Mouse (Mus musculus): ENCODE measurements around the gene Bpifb2. TPM values are rescaled to one million over a fixed set of nuclear protein-coding genes. Genes with fewer than 3 reads are reported as not detected.

Bpifb2 gene
- total RNA-seq, 1 experiment = not detected

DNA sequence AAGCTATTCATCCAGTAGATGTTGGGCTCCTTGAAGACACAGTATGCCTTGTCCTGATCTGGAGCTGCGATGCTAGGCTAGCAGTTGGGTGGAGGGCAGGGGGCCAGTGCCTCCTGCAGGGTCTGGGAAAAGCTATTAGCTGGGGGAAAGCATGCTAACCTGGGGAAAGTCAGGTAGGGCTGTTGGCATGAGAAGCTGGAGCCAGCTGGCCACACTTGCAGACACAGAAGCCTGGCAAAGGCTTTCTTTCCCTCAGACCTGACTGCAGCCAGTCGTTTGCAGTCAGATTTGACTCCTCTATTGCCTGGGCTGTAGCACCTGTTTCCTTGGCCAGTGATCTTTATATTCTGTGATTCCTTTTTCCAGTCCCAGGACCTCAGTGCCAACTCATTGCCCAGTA is 15.3 kb upstream of the Bpifb2 start:
- Histone ChIP-seq H3K9ac (ENCODE audit: insufficient read depth, low read depth, low read length, poor library complexity, severe bottlenecking) (no peak overlapping the region), H3K9me3 (ENCODE audit: control insufficient read depth, insufficient read depth, low read depth, low read length) (no peaks in the 10 kb centered on the region), H3K27ac (ENCODE audit: insufficient read depth, low read depth, low read length, poor library complexity, severe bottlenecking) (no peak overlapping the region), H3K4me1 (ENCODE audit: control insufficient read depth in 2 of 2, insufficient read depth in 2 of 2, low read length in 2 of 2, poor library complexity in 1 of 2) (no peaks in the 10 kb centered on the region), H3K4me3 (ENCODE audit: insufficient read depth in 1 of 2, low read depth in 1 of 2, low read length in 2 of 2, poor library complexity in 1 of 2, severe bottlenecking in 1 of 2) (no peak overlapping the region), H3K36me3 (ENCODE audit: control insufficient read depth, insufficient read depth, low read length, poor library complexity, severe bottlenecking) (no peaks in the 10 kb centered on the region)
- no peak for DNase-seq (ENCODE audit: low read depth, low spot score)
- in situ Hi-C loops (cut with MboI; ENCODE audit: low sequenced_read_pairs in 2 of 2, unreplicated experiment in 2 of 2) = no loop called here
- TF ChIP-seq HCFC1 (IDR thresholded peaks at IDR 0.05; ENCODE audit: borderline replicate concordance, insufficient read depth, low read length) (no peak), CHD2 (IDR thresholded peaks at IDR 0.05; ENCODE audit: low read depth, low read length) (no peak), MAFK (IDR thresholded peaks at IDR 0.05; ENCODE audit: insufficient read depth, low read depth, low read length) (no peak), ZNF384 (IDR thresholded peaks at IDR 0.05; ENCODE audit: low read depth, low read length) (no peak), ZC3H11A (IDR thresholded peaks at IDR 0.05; ENCODE audit: borderline replicate concordance, low read depth, low read length) (no peak)

DNA sequence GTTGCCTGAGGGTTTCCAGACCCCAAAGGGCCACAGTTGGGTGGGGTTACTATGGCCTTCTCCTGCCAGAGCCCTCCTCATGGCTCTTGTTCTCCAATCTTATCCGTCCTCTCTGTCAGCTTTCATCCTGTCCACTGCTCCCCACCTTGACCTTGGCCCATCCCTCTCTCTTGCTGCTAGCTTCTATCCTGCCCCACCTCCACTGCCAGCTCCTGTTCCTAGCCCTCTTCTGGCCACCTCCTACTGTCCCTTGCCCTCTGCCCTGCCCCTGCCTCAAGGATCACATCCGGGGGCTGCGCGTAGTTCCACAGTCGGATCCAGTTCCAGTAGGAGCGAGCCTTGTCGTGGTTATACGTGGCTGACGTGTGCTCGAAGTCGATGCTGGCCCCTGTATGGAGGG is 14.5 kb upstream of the Bpifb2 start:
- H3K36me3 ChIP-seq (ENCODE audit: control insufficient read depth, insufficient read depth, low read length, poor library complexity, severe bottlenecking) = no peaks in the 10 kb centered on the region
- no peaks in the 10 kb centered on the region for H3K4me1 ChIP-seq (ENCODE audit: control insufficient read depth in 2 of 2, insufficient read depth in 2 of 2, low read length in 2 of 2, poor library complexity in 1 of 2)
- TF ChIP-seq HCFC1 (IDR thresholded peaks at IDR 0.05; ENCODE audit: borderline replicate concordance, insufficient read depth, low read length) (no peak), ZC3H11A (IDR thresholded peaks at IDR 0.05; ENCODE audit: borderline replicate concordance, low read depth, low read length) (no peak), CHD2 (IDR thresholded peaks at IDR 0.05; ENCODE audit: low read depth, low read length) (no peak)
- in situ Hi-C loops (cut with MboI; ENCODE audit: low sequenced_read_pairs in 2 of 2, unreplicated experiment in 2 of 2) = no loop called here
- no peak overlapping the region for H3K9ac ChIP-seq (ENCODE audit: insufficient read depth, low read depth, low read length, poor library complexity, severe bottlenecking)
- H3K27ac ChIP-seq (ENCODE audit: insufficient read depth, low read depth, low read length, poor library complexity, severe bottlenecking) = no peak overlapping the region
- H3K9me3 ChIP-seq (ENCODE audit: control insufficient read depth, insufficient read depth, low read depth, low read length) = no peaks in the 10 kb centered on the region
- no peak for DNase-seq (ENCODE audit: low read depth, low spot score)
- H3K4me3 ChIP-seq (ENCODE audit: insufficient read depth in 1 of 2, low read depth in 1 of 2, low read length in 2 of 2, poor library complexity in 1 of 2, severe bottlenecking in 1 of 2) = no peak overlapping the region

DNA sequence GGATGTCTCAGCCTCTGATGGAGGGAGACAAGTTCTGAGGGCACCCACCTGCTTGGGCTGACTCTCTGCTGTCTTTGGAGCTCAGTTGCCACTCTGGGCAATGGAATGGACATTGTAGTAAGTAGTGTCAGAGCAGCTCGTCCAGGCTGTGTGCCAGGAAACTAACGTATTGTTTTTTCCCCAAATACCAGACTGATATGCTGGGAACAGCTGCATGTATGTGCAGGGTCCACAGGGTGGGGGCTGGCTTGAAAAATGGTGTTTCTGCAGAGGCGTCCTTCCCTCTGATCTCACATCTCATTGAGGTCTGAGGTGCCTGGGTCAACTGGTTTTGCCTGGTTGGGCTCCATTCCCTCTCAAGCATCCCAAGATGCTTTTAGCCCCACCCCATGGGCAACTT is 14.1 kb upstream of the Bpifb2 start:
- no peak for TF ChIP-seq MAFK (IDR thresholded peaks at IDR 0.05; ENCODE audit: insufficient read depth, low read depth, low read length)
- TF ChIP-seq ZNF384 (IDR thresholded peaks at IDR 0.05; ENCODE audit: low read depth, low read length) = no peak
- TF ChIP-seq ZC3H11A (IDR thresholded peaks at IDR 0.05; ENCODE audit: borderline replicate concordance, low read depth, low read length) = no peak
- no peak for TF ChIP-seq HCFC1 (IDR thresholded peaks at IDR 0.05; ENCODE audit: borderline replicate concordance, insufficient read depth, low read length)
- no peak for TF ChIP-seq CHD2 (IDR thresholded peaks at IDR 0.05; ENCODE audit: low read depth, low read length)
- Histone ChIP-seq H3K4me1 (ENCODE audit: control insufficient read depth in 2 of 2, insufficient read depth in 2 of 2, low read length in 2 of 2, poor library complexity in 1 of 2) (no peaks in the 10 kb centered on the region), H3K36me3 (ENCODE audit: control insufficient read depth, insufficient read depth, low read length, poor library complexity, severe bottlenecking) (no peaks in the 10 kb centered on the region), H3K4me3 (ENCODE audit: insufficient read depth in 1 of 2, low read depth in 1 of 2, low read length in 2 of 2, poor library complexity in 1 of 2, severe bottlenecking in 1 of 2) (no peak overlapping the region), H3K9me3 (ENCODE audit: control insufficient read depth, insufficient read depth, low read depth, low read length) (no peaks in the 10 kb centered on the region), H3K9ac (ENCODE audit: insufficient read depth, low read depth, low read length, poor library complexity, severe bottlenecking) (no peak overlapping the region), H3K27ac (ENCODE audit: insufficient read depth, low read depth, low read length, poor library complexity, severe bottlenecking) (no peak overlapping the region)
- no peak for DNase-seq (ENCODE audit: low read depth, low spot score)
- in situ Hi-C loops (cut with MboI; ENCODE audit: low sequenced_read_pairs in 2 of 2, unreplicated experiment in 2 of 2) = no loop called here

DNA sequence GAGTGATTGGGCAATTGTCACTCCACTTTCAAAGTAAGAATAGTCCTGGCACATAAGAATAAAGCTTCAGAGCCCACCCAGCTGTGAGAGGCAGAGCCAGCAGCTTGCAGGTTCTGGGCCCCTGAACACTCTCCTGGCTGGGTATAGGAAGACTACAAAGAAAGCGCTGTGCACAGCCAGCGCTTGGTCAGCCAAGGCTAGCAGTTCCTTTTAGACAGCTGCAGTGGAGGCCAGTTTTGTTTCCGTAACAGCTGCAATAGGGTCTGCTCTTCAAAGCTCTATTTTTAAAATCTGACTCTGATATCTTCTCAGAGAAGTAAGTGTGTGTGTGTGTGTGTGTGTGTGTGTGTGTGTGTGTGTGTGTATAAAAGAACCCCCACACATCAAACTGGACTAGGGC is 12.9 kb upstream of the Bpifb2 start:
- Histone ChIP-seq H3K4me1 (ENCODE audit: control insufficient read depth in 2 of 2, insufficient read depth in 2 of 2, low read length in 2 of 2, poor library complexity in 1 of 2) (no peaks in the 10 kb centered on the region), H3K36me3 (ENCODE audit: control insufficient read depth, insufficient read depth, low read length, poor library complexity, severe bottlenecking) (no peaks in the 10 kb centered on the region), H3K9me3 (ENCODE audit: control insufficient read depth, insufficient read depth, low read depth, low read length) (no peaks in the 10 kb centered on the region), H3K27ac (ENCODE audit: insufficient read depth, low read depth, low read length, poor library complexity, severe bottlenecking) (no peak overlapping the region), H3K9ac (ENCODE audit: insufficient read depth, low read depth, low read length, poor library complexity, severe bottlenecking) (no peak overlapping the region), H3K4me3 (ENCODE audit: insufficient read depth in 1 of 2, low read depth in 1 of 2, low read length in 2 of 2, poor library complexity in 1 of 2, severe bottlenecking in 1 of 2) (no peak overlapping the region)
- in situ Hi-C loops (cut with MboI; ENCODE audit: low sequenced_read_pairs in 2 of 2, unreplicated experiment in 2 of 2) = no loop called here
- DNase-seq (ENCODE audit: low read depth, low spot score) = no peak
- TF ChIP-seq CHD2 (IDR thresholded peaks at IDR 0.05; ENCODE audit: low read depth, low read length) (no peak), ZC3H11A (IDR thresholded peaks at IDR 0.05; ENCODE audit: borderline replicate concordance, low read depth, low read length) (no peak), MAFK (IDR thresholded peaks at IDR 0.05; ENCODE audit: insufficient read depth, low read depth, low read length) (no peak), HCFC1 (IDR thresholded peaks at IDR 0.05; ENCODE audit: borderline replicate concordance, insufficient read depth, low read length) (no peak), ZNF384 (IDR thresholded peaks at IDR 0.05; ENCODE audit: low read depth, low read length) (no peak)

DNA sequence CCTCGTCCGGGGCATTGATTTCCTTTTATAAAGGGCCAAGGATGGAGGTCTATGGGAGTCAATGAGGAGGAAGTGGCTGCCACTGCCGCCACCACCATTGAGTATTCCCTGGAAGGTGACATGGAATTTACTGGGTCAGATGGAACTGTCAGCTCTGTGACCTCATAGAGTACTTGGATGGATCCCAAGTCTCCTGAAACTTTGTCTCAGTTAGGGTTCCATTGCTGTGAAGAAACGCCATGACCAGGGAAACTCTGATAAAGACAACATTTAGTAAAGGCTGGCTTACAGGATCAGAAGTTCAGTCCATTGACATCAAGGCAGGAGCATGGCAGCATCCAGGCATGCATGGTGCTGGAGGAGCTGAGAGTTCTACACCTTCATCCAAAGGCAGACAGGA is 3.9 kb upstream of the Bpifb2 start, which contains the start of gene Sun5:
Sun5 (minus strand) TSS at position 101 of the 400 bp plus-strand sequence.
- TF ChIP-seq HCFC1 (IDR thresholded peaks at IDR 0.05; ENCODE audit: borderline replicate concordance, insufficient read depth, low read length) (no peak), ZNF384 (IDR thresholded peaks at IDR 0.05; ENCODE audit: low read depth, low read length) (no peak), CHD2 (IDR thresholded peaks at IDR 0.05; ENCODE audit: low read depth, low read length) (no peak), MAFK (IDR thresholded peaks at IDR 0.05; ENCODE audit: insufficient read depth, low read depth, low read length) (no peak)
- H3K4me3 ChIP-seq (ENCODE audit: insufficient read depth in 1 of 2, low read depth in 1 of 2, low read length in 2 of 2, poor library complexity in 1 of 2, severe bottlenecking in 1 of 2) = no peak within 1 kb of the TSS
- H3K27ac ChIP-seq (ENCODE audit: insufficient read depth, low read depth, low read length, poor library complexity, severe bottlenecking) = no peak within 1 kb of the TSS
- no peaks in the 10 kb centered on the region for H3K9me3 ChIP-seq (ENCODE audit: control insufficient read depth, insufficient read depth, low read depth, low read length)
- in situ Hi-C loops (cut with MboI; ENCODE audit: low sequenced_read_pairs in 2 of 2, unreplicated experiment in 2 of 2) = no loop called here
- no peak for DNase-seq (ENCODE audit: low read depth, low spot score)
- no peaks in the 10 kb centered on the region for H3K4me1 ChIP-seq (ENCODE audit: control insufficient read depth in 2 of 2, insufficient read depth in 2 of 2, low read length in 2 of 2, poor library complexity in 1 of 2)
- H3K9ac ChIP-seq (ENCODE audit: insufficient read depth, low read depth, low read length, poor library complexity, severe bottlenecking) = no peak within 1 kb of the TSS
- H3K36me3 ChIP-seq (ENCODE audit: control insufficient read depth, insufficient read depth, low read length, poor library complexity, severe bottlenecking) = no peaks in the 10 kb centered on the region

Data from ES-E14 (cell line).